Mouse (Mus musculus) heart, adult 9 months (tissue): ENCODE data around the gene H2bfm.
A peak's percentile ranks its signal among the peaks of the same experiment; 100 is the strongest.
"Not testable (repeated sequence)": the region's sequence is repeated elsewhere in the genome, so short reads cannot be mapped to it uniquely, and the experiment has no call there.

ENCODE experiments used
- DNase-seq, 2 experiments: peaks; one replicate each; pipeline ENCODE4 v3.0.0; 2022; ENCODE audit warnings: low spot score in 2 of 2

The H2bfm gene

GRCm38 (mm10) chrX:136927031-136927430 is at the start of gene H2bfm:
Gene H2bfm (plus strand): TSS chrX:136927325.
- no peak for DNase-seq

GRCm38 (mm10) chrX:136895757-136896156 is 31.4 kb upstream of the H2bfm start:
- DNase-seq, result no peak

- DNase-seq, result no peak
Observed at GRCm38 (mm10) chrX:136904369-136904768, 22.8 kb upstream of the H2bfm start.

- DNase-seq, result no peak
Observed at GRCm38 (mm10) chrX:136925863-136926262, 1.3 kb upstream of the H2bfm start.

DNA sequence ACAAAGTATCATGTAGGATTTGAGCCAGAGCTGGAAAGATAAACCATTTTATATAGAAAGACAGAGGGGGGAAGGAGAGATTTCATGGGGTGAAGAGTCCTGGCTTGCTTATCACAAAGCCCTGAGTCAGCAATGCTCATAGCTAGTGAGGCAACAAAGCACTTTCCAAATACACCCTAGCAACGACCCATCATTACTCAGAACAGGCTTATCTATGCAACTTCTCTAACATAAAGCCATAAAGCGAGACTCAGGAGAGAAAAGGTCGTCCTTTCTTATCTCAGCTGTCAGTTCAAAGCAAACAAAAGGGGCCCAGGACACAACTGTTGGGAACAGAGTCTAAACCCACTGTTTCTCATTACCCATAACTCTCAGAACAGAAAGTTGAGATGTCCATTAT is 10.9 kb downstream of the H2bfm start:
- DNase-seq, result no peak

GRCm38 (mm10) chrX:136957583-136958279 is 30.6 kb downstream of the H2bfm start:
- DNase-seq, result peak in 1 of 2 experiments; percentile 10

DNA sequence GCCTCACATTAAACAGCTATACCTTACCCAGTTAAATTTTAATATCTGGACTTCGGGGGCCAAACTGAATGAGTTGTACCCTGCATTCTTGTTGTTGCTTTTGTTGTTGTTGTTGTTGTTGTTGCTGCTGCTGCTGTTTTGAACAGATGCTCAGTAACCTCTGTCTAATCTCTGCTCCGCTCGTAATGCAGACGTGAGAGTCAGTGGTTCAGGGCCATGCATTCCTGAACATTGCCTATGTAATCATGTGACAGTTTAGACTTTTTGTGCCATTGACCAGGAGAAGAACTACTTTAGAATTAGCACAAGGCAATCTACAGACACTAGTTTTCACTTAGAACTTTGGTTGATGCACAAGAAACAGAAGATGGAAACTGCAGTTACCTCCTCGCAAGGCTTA is 31.2 kb downstream of the H2bfm start:
- not testable (repeated sequence) for DNase-seq

DNA sequence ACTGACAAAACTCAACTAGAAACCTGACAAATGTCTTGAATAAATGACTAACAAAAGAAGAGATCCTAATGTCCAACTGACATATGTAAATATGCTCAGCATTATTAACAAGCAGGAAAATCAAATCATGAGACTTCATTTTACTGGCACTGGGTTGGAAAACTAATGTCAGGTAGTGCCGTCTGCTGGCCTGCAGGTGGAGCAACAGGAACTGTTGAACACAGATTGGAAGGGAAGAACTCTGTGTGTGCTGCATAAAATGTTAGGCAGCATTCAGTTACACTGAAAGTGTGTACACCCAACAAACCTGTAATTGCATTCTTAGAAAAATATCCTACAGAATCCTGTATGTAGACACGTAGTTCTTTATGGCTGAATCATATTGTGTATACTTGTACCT is 32.6 kb downstream of the H2bfm start:
- DNase-seq, result no peak

- not testable (repeated sequence) for DNase-seq
Observed at GRCm38 (mm10) chrX:136975397-136975796, 48.3 kb downstream of the H2bfm start, which contains the start of gene Tmsb15b2. Gene Tmsb15b2 (minus strand): TSS chrX:136975497.

DNA sequence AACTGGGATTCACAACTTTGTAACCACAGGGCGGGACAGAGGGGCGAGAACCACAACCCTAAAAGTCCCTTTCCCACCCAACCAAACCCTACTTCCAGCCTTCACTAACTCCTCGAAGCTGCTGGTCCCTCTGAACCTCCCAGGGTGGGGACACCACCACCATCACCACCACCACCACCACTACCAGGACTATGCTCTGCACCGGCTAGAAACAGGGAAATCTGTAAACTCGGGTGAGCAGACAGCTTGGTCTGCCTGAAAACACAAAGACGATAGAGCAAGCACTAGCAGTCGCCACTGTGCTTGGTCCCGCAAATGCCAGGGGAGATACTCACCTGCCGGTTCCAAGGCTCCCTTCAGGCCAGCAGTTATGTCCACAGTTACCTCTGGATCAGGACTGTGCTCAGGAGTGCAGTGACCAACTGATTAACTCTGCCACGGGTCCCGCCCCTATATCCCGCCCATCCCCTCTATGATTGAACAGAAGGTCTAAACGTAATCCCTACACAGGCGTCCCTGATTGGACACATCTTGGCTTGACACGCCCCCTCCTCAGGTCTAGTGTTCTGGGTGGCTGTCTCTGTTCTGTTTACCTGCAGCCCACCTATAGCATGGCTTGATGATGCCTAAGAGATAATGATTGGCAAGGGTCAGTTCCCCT is 49.4 kb downstream of the H2bfm start, which contains the start of the genes Tmsb15l and Tmsb15b1:
TSS of gene Tmsb15l (minus strand) at position 446 of the 661 bp plus-strand sequence.
TSS of gene Tmsb15b1 (minus strand) at position 451 of the 661 bp plus-strand sequence.
- DNase-seq, result peak in 1 of 2 experiments; percentile 26
